In genomic region chr1:135734225-135734937, GRCm38 (mm10) we compare ENCODE assay signal across 10 mouse cellular contexts. TPM values are rescaled to one million over a fixed set of nuclear protein-coding genes. Genes with fewer than 3 reads are reported as not detected.
DNase-seq lines count a peak whose midpoint lies in the region; ATAC-seq lines count a peak whose summit lies in the region.
"Had no signal": no experiment of that assay in that cellular context is flagged by ENCODE, and none has a peak within 500 bp of the region (broad histone marks: within the 10 kb centered on the region; RNA-seq: fewer than 3 reads in every experiment).

No protein-coding gene starts in this region.

- 30% methylated on average over 5 of the region's 7 CpGs for WGBS in embryonic facial prominence, embryonic 14.5 days
- 33% methylated on average over 5 of the region's 7 CpGs for WGBS in midbrain, embryonic 13.5 days

- peak; percentile 43 for DNase-seq in gastrocnemius, adult 18-20 months (ENCODE audit: low spot score)
- DNase-seq in gastrocnemius, postnatal 25 days = no peak
- DNase-seq in embryonic facial prominence, embryonic 14.5 days (ENCODE audit: low spot score) = peak; percentile 83
- DNase-seq in heart, postnatal 25 days (ENCODE audit: low spot score) = peak; percentile 48
- peak; percentile 59 to 67 for DNase-seq in layer of hippocampus, postnatal 36 days
- DNase-seq in thymus, postnatal 0 days (ENCODE audit: low spot score) = no peak

- H3K27me3 ChIP-seq in embryonic facial prominence, embryonic 14.5 days (replicated peaks; ENCODE audit: control insufficient read depth, insufficient read depth, low read length) = no peaks in the 10 kb centered on the region
- peaks cover 5% of the 10 kb centered on the region; the same call in 1 of the 2 replicates for H3K27me3 ChIP-seq in midbrain, embryonic 13.5 days
- H3K27me3 ChIP-seq: CH12.LX had no signal

- ATAC-seq in embryonic facial prominence, embryonic 14.5 days (ENCODE audit: low read depth) = no peak
- peak; percentile 65 for ATAC-seq in midbrain, embryonic 13.5 days
- no peak for ATAC-seq in erythroid progenitor cell, adult 5-6 weeks (replicated peaks; ENCODE audit: low FRiP score, poor library complexity, severe bottlenecking)

- no peaks in the 10 kb centered on the region for H3K36me3 ChIP-seq in embryonic facial prominence, embryonic 14.5 days (ENCODE audit: control insufficient read depth, insufficient read depth, low read length)
- no peaks in the 10 kb centered on the region for H3K36me3 ChIP-seq in midbrain, embryonic 13.5 days

- no peak overlapping the region for H3K9ac ChIP-seq in embryonic facial prominence, embryonic 14.5 days (ENCODE audit: low read depth, low read length)
- H3K9ac ChIP-seq in midbrain, embryonic 13.5 days (replicated peaks) = no peak overlapping the region

- intact Hi-C loops in heart, postnatal 25 days (cut with DNase I) = no loop called here

- H3K9me3 ChIP-seq in embryonic facial prominence, embryonic 14.5 days (ENCODE audit: control insufficient read depth, low read length) = no peaks in the 10 kb centered on the region
- peaks cover 4% of the 10 kb centered on the region; the same call in 1 of the 2 replicates for H3K9me3 ChIP-seq in midbrain, embryonic 13.5 days

- no peak overlapping the region for H3K4me3 ChIP-seq in embryonic facial prominence, embryonic 14.5 days (ENCODE audit: low read depth, low read length)
- no peak overlapping the region for H3K4me3 ChIP-seq in midbrain, embryonic 13.5 days (replicated peaks)

- peaks cover 59% of the 10 kb centered on the region for H3K4me1 ChIP-seq in embryonic facial prominence, embryonic 14.5 days (ENCODE audit: control insufficient read depth, insufficient read depth, low read length)
- H3K4me1 ChIP-seq in midbrain, embryonic 13.5 days (replicated peaks) = peaks cover 51% of the 10 kb centered on the region

- H3K4me2 ChIP-seq in embryonic facial prominence, embryonic 14.5 days (ENCODE audit: low read depth, low read length) = peak overlapping the region; percentile 14; the same call in 1 of the 2 replicates
- no peak overlapping the region for H3K4me2 ChIP-seq in midbrain, embryonic 13.5 days (replicated peaks)

- peak overlapping the region; percentile 45 for H3K27ac ChIP-seq in embryonic facial prominence, embryonic 14.5 days (replicated peaks; ENCODE audit: low read depth, low read length)
- no peak overlapping the region for H3K27ac ChIP-seq in midbrain, embryonic 13.5 days

RNA-seq across cellular contexts. Expression of gene Csrp1, which starts 14.5 kb away (rescaled TPM):
- total RNA-seq in gastrocnemius, adult 18-20 months (2021) = 10 to 100 TPM; 21.6 to 31.7 TPM
- total RNA-seq in gastrocnemius, postnatal 25 days (2021) = 10 to 100 TPM; 24.8 to 41.1 TPM
- polyA plus RNA-seq in embryonic facial prominence, embryonic 14.5 days (2014; fragmentation: Nextera tagmentation; extraction: Ambion mirVana) = 112 and 119 TPM in 2 replicates
- total RNA-seq in heart, postnatal 25 days (2021) = 10 to 100 TPM; 48.0 to 56.7 TPM
- 100 to 1,000 TPM; 211 to 220 TPM for total RNA-seq in layer of hippocampus, postnatal 36 days (2021)
- polyA plus RNA-seq in midbrain, embryonic 13.5 days (2015; fragmentation: Nextera tagmentation; extraction: Ambion mirVana) = 13.9 and 16.0 TPM in 2 replicates
- polyA plus RNA-seq in thymus, postnatal 0 days (2015; fragmentation: Nextera tagmentation; extraction: Ambion mirVana) = 162 and 178 TPM in 2 replicates
- total RNA-seq in erythroid progenitor cell, adult 5-6 weeks (2015; ENCODE audit: low replicate concordance) = 46.5 and 48.6 TPM in 2 replicates
- total RNA-seq in erythroid progenitor cell, adult 5-6 weeks (2017; ENCODE audit: low replicate concordance) = 31.8 and 44.7 TPM in 2 replicates

RNA-seq across cellular contexts. Expression of gene Phlda3, which starts 31.5 kb away (rescaled TPM):
- total RNA-seq in gastrocnemius, adult 18-20 months (2021) = 100 to 1,000 TPM; 152 to 154 TPM
- 100 to 1,000 TPM in 1 of 2 experiments, 10 to 100 TPM in 1; 56.9 to 161 TPM for total RNA-seq in gastrocnemius, postnatal 25 days (2021)
- polyA plus RNA-seq in embryonic facial prominence, embryonic 14.5 days (2014; fragmentation: Nextera tagmentation; extraction: Ambion mirVana) = 80.1 and 90.4 TPM in 2 replicates
- 10 to 100 TPM; 12.9 to 14.6 TPM for total RNA-seq in heart, postnatal 25 days (2021)
- total RNA-seq in layer of hippocampus, postnatal 36 days (2021) = 10 to 100 TPM; 14.0 to 16.6 TPM
- 12.5 and 14.8 TPM in 2 replicates for polyA plus RNA-seq in midbrain, embryonic 13.5 days (2015; fragmentation: Nextera tagmentation; extraction: Ambion mirVana)
- 46.0 and 46.5 TPM in 2 replicates for polyA plus RNA-seq in thymus, postnatal 0 days (2015; fragmentation: Nextera tagmentation; extraction: Ambion mirVana)
- not detected in 2 replicates for total RNA-seq in erythroid progenitor cell, adult 5-6 weeks (2015; ENCODE audit: low replicate concordance)
- total RNA-seq in erythroid progenitor cell, adult 5-6 weeks (2017; ENCODE audit: low replicate concordance) = not detected in 2 replicates

RNA-seq across cellular contexts. Expression of gene Tnni1, which starts 44.9 kb away (rescaled TPM):
- 100 to 1,000 TPM; 310 to 354 TPM for total RNA-seq in gastrocnemius, adult 18-20 months (2021)
- 100 to 1,000 TPM in 1 of 2 experiments, 10 to 100 TPM in 1; 73.2 to 356 TPM for total RNA-seq in gastrocnemius, postnatal 25 days (2021)
- polyA plus RNA-seq in embryonic facial prominence, embryonic 14.5 days (2014; fragmentation: Nextera tagmentation; extraction: Ambion mirVana) = 637 and 738 TPM in 2 replicates
- total RNA-seq in heart, postnatal 25 days (2021) = 1 to 10 TPM; 2.0 to 2.3 TPM
- total RNA-seq in layer of hippocampus, postnatal 36 days (2021) = 1 to 10 TPM; 2.1 to 3.5 TPM
- polyA plus RNA-seq in midbrain, embryonic 13.5 days (2015; fragmentation: Nextera tagmentation; extraction: Ambion mirVana) = 0.20 and 0.34 TPM in 2 replicates
- 7.5 and 7.9 TPM in 2 replicates for polyA plus RNA-seq in thymus, postnatal 0 days (2015; fragmentation: Nextera tagmentation; extraction: Ambion mirVana)
- total RNA-seq in erythroid progenitor cell, adult 5-6 weeks (2015; ENCODE audit: low replicate concordance) = not detected in 2 replicates
- not detected in 2 replicates for total RNA-seq in erythroid progenitor cell, adult 5-6 weeks (2017; ENCODE audit: low replicate concordance)
- total RNA-seq: common myeloid progenitor, adult 5-6 weeks had no signal

Comparison
In these comparisons a context has a peak if more than half of its experiments do, and no peak if none do; other contexts are left out.
1. DNase-seq: peak in gastrocnemius, adult 18-20 months (single experiment), embryonic facial prominence, embryonic 14.5 days (single experiment), heart, postnatal 25 days (single experiment) and layer of hippocampus, postnatal 36 days (2 of 2); none in gastrocnemius, postnatal 25 days (single experiment) and thymus, postnatal 0 days (single experiment).
2. RNA of gene Phlda3, which starts 31.5 kb away (total RNA-seq): 56.9 to 161 TPM in gastrocnemius, postnatal 25 days, 152 to 154 TPM in gastrocnemius, adult 18-20 months, 14.0 to 16.6 TPM in layer of hippocampus, postnatal 36 days and 12.9 to 14.6 TPM in heart, postnatal 25 days; not detected in erythroid progenitor cell, adult 5-6 weeks; every median in the first group is over 10 times any median in the second.
3. RNA of gene Tnni1, which starts 44.9 kb away (total RNA-seq): 73.2 to 356 TPM in gastrocnemius, postnatal 25 days and 310 to 354 TPM in gastrocnemius, adult 18-20 months; 2.1 to 3.5 TPM in layer of hippocampus, postnatal 36 days, 2.0 to 2.3 TPM in heart, postnatal 25 days and not detected in erythroid progenitor cell, adult 5-6 weeks; every median in the first group is over 10 times any median in the second.